Mouse (Mus musculus): Measurements from ENCODE around the gene Gm10944.

Gm10944 gene

GRCm38 (mm10) chr10:10681048-10681447 lies at the start of gene Gm10944:
Gene Gm10944 (plus strand): TSS chr10:10681348.
- DNase-seq (ENCODE audit: low read depth) = no peak

- DNase-seq (ENCODE audit: low read depth) = no peak
These were observed 25.2 kb upstream of the Gm10944 start for GRCm38 (mm10) chr10:10655991-10656390.

DNA sequence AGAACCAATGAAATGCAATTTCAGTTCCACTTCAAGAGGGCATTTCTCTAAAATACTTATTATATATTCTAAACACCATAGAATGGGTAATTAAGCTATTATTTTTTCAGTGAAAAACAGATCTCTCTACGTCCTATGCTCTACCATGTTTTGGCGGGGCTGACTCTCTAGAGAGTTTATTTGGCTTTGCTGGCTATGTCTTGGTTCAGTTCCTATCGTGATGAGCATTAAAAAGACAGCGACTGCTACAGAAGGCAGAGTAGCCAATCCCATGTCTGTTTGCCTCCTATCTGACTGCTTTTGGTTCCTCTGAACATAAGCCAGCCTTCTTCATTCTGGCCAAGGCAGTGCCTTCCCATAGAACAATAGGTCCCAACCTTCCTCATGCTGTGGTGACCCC lies 24.5 kb upstream of the Gm10944 start:
- no peak for DNase-seq (ENCODE audit: low read depth)

DNA sequence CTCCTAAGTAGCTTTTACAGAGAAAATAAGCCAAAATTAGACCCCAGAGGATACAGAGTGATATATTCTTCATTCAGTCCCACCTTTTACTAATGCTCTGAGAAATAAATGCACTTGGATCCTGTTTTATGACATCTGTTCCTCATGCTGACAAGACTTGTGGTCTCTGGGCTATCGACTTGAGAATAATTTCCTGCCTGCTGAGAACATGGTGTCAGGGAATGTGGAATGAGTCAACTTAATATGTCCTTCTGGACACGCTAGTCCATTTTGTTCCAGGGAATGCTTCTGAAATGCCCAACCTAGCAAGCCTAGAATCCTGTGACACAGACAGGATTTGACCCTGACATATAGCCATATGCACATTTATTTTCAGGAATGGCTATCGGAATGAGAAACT lies 22.0 kb upstream of the Gm10944 start:
- no peak for DNase-seq (ENCODE audit: low read depth)

- no peak for DNase-seq (ENCODE audit: low read depth)
These were observed 21.2 kb upstream of the Gm10944 start for GRCm38 (mm10) chr10:10659976-10660375.

DNA sequence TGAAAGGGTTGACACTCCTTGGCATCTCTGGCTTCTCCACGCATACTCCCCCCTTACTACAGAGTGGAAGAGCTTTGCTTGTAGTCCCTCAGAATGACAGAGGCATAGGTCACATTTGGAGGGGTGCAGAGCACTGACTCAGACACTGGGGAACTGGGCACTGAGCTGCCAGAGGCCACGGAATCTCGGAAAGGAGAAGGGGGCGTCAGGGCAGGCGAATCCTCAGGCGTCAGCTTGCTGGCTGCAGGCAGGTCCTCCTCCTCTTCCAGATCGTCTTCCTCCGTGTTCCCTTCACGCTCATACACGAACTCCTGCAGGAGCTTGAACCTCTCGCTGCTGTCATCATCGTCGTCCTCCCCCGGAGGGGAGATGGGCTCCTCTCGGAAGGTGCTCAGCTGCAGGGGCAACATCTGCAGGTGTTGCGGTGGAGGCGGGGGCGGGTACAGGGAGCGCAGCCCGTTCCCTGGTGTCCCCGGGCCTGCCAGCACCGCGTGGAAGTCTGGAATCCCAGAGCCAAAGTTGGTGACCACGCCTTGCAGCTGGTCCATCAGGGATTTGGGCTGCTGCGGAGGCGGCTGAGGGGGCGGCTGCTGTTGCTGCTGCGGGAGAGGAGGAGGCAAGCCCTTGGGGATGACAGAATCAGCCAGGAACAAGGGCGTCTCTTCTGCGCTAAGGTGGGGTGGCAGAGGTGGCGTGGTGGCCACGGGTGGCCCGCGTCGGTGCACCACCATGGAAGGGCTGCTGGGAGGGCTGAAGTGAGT lies 7.9 kb downstream of the Gm10944 start:
- no peak for DNase-seq (ENCODE audit: low read depth)

- no peak for DNase-seq (ENCODE audit: low read depth)
These were observed 8.6 kb downstream of the Gm10944 start for GRCm38 (mm10) chr10:10689668-10690223.

- no peak for DNase-seq (ENCODE audit: low read depth)
These were observed 16.3 kb downstream of the Gm10944 start for GRCm38 (mm10) chr10:10697497-10697896.

- DNase-seq (ENCODE audit: low read depth) = no peak
These were observed 19.8 kb downstream of the Gm10944 start for GRCm38 (mm10) chr10:10700903-10701302.

DNA sequence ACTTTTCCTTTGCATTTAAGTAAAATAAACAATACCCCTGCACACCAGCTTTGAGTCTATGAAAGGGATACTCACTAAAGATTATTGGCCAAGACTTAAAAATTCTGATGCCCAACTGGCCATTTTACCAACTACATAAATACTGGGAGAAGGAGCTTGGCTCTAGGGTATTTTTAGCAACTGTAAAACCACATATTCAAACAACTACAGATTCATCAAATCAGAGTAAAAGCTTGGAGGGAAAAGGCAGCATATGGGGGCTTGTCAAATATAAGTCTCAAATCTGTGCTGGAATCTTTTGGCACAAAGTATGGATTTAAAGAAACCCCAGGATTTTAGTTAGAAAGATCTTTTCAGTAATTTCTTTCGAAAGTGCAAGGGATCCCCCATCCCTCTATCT lies 20.2 kb downstream of the Gm10944 start:
- DNase-seq (ENCODE audit: low read depth) = no peak

GRCm38 (mm10) chr10:10708031-10708430 lies 26.9 kb downstream of the Gm10944 start:
- no peak for DNase-seq (ENCODE audit: low read depth)

DNA sequence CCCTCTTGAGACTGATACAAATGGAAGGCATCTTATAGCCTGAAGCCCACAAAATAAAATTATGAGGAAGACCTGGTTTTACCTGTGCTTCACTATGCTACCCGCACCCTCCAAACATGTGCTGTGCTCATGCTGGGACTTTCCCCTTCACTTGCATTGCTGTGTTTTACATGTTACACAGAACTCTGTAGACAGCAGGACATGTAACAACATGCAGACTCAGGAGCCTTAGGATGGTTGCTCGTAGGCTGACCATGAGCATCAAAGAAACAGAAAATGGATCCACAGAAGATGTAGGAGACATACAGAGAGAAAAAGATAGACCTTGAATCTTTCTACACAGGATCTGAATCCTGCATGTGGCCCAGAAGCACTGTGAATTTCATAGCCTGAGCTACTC lies 29.2 kb downstream of the Gm10944 start:
- no peak for DNase-seq (ENCODE audit: low read depth)

- no peak for DNase-seq (ENCODE audit: low read depth)
These were observed 29.7 kb downstream of the Gm10944 start for GRCm38 (mm10) chr10:10710837-10711236.

- no peak for DNase-seq (ENCODE audit: low read depth)
These were observed 45.4 kb downstream of the Gm10944 start for GRCm38 (mm10) chr10:10726501-10726900.
